Mouse (Mus musculus) ovary, postnatal 14 days (tissue): Measurements from ENCODE around the gene Gnpnat1.
"Not testable (repeated sequence)": the region's sequence is repeated elsewhere in the genome, so short reads cannot be mapped to it uniquely, and the experiment has no call there.

Experiments
- DNase-seq: peaks from one replicate; pipeline ENCODE4 v3.0.0; 2022; ENCODE audit warnings: low spot score

Gnpnat1 gene

DNA sequence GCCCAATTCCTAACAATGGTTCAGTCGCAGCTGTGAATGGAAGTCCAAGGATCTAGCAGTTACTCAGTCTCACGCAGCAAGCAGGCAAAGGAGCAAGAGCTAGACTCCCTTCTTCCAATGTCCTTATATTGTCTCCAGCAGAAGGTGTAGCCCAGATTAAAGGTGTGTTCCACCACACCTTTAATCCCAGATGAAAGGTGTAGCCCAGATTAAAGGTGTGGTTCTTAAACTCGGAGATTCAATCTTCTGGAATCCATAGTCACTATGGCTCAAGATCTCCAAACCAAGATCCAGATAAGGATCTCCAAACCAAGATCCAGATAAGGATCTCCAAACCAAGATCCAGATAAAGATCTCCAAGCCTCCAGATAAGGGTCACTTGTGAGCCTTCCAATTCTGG lies at the start of gene Gnpnat1:
Gene Gnpnat1 (minus strand): TSS at position 101 of the 400 bp plus-strand sequence.
- DNase-seq, result not testable (repeated sequence)

DNA sequence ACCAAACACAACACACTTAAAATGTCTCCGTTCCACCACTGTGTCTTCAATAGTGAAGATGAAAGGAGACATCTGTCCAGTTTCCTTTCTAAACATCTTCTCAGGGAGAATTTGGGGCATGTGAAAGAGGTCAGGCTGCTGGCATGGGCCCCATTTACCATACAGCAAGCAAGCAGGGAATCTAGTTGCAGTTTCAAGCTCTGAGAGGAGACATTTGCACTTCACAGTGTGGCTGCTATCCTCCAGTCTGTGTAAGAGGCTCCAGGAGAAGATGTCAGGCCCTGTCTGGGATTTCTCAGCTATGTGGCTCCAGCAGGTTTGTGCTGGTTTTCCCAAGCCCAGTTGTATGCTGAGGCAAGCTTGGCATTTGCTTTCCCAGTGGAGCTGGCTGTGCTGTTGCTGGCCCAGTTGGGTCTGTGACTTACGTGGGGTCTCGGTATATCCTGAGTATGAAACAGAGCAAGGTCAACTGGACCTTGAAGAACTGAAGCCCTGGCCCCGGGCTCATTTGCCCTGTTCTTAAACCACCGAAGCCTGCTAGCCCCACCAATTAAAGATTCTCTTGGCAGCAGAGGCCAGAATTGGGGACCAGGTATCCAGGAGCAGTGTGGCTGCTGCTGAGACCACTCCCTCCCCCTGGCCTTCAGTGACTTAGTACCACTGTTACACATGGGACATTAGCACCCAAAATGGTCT lies 49.0 kb upstream of the Gnpnat1 start:
- DNase-seq, result no peak

DNA sequence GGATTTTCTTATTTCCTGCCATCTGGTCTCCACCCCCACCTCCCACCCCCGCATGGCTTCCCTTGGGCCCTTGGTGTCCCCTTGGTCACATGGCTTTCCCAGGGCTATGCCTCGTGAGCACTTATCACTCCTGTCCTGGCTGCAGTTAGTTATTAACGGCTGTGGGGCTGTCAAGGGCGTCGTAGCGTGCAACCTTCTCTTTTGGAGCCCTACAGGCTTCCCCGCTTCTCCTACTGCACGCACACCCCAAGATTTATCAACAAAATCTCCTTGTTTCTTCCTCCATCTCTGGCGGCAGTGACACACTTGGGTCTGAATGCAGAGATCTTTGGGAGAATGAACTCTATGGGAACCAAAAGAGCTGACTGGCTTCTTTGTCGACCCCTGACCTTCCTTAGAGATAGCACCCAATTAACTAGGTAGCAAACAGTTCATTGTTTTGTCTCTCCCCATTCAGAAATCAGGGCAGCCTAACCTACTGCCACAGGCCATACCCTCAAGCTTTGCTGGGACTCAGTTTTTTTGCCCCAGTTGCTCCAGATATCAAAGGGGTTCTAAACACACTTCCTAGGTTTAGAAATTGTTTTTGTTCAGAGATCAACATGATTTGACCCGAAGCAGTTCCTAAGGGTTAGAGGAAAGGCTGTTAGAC lies 48.3 kb upstream of the Gnpnat1 start:
- no peak for DNase-seq

DNA sequence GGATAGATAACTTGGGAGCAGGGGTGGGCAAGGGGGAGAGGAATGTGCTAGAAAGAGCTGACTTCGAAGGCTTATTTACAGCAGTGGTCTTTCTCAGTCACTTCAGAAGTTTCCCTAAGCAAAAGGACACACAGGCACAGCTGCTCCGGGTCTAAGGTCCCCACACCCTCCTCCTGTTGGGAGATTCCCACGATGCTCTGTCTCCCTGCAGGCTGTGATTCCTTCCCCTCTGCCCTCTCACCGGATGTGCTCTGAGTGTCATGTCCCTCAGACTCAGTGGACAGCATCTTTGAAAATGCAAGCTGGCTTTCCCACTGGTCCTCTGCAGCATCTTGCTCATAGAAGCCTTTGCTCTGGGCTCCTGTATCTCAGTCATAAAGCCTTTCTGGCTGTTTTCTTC lies 47.4 kb upstream of the Gnpnat1 start:
- DNase-seq, result no peak

DNA sequence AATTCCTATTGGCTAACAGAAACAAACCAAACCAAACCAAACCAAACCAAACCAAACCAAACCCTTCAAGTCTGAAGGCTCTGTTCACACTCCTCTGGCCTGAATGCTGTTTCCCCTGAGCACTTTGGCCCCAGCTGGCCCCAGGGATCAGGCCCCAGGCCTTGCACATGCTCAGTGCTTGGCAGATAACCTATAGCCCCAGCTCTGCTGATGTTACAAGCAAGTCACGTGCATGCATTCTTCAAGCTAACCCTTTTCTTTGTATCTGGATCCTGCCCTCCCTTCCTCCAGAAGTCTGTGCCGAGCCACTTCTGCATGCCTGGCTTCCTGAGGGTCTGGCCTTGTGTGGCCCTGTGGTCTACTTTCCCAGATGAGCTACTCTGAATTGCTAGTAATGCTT lies 46.4 kb upstream of the Gnpnat1 start:
- no peak for DNase-seq

DNA sequence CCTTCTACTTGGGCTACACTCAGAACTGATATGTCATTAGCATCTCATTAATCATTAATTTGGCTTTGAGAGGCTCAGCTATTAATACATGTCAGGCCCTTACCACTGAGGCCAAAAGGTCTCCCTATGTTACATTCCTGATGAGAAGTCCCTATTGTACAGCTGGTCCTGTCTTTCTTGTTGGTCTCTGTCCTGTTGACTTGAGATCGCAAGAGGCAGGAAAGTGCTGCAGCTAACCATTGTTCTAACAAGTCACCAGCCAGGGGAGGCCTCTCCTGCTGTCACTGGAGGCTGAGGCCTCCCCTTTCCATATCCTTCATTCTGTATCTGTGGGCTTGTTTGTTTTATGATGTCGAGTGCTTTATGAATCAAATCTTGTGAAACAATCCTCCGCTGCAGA lies 42.1 kb upstream of the Gnpnat1 start:
- no peak for DNase-seq

DNA sequence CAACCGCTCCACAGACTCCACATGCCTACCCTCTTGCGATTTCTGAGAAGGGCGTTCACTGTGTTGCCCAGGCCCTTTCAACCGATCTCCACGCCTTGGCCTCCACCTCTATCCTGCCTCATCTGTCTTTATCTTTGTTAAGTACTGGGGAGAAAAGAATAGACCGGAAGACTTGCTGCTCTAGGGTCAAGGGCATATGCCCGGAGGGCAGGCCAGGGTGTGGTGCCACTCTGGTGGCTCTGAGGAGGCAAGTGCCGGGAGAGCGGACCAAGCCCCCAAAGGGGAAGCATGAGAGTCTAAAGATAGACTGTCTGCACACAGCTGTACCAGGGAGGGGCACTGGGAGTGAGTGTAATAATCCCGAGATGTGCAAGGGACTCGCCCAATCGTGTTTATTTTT lies 40.7 kb upstream of the Gnpnat1 start:
- DNase-seq, result no peak

DNA sequence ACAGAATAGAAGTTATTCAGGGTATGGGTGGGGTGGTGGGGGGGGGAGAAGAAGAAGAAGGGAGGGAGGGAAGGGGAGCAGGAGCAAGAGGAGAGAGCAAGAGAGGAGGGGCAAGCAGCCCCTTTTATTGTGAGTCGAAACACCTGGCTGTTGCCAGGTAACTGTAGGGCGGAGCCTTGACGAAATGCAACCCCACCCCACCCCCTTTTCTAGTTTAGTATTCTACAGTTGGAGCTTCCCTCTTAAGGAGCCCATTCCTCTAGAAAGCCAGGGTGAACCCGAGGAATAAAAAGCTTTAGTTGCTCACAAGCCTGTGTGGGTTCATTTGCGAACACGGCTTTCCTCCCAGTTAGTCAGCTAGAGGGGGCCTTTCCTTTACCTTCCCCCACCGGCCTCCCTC lies 40.2 kb upstream of the Gnpnat1 start:
- DNase-seq, result no peak

DNA sequence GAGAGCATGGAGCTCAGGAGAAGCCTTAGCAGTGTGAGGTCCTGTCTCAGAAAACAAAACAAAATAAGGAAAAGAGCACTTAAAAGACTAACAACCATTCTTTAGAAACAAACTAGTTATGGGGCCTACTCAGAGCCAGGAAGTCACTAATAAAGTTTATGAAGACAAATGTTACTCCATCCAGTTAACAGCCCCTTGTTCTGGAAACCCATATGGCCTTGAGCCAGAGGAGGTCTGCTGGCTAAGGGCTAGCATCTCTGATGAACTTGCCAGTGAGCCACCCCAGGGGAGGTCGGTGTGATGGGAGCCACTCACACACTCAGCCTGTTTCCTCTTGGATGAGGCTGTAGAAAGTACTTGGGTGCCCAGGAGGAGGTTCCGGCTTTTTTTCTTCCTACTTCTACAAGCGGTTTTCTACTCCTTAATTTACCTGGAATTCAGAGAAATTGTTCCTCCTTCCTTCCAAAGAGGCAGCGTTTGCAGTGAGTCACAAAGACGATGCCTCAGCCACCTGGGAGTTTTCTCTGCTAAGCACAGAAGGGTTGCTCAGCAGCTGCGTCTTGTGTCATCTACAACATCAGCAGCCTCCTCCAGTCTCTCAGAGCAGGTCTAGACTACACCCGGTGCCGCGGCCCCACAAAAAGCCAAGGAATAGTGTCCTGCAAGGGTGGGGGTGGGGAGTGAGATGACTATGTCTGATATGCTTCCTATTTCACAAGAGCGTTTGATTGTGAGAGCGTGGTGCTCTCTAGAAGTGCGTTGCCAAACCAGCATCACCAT lies 38.3 kb upstream of the Gnpnat1 start:
- no peak for DNase-seq

DNA sequence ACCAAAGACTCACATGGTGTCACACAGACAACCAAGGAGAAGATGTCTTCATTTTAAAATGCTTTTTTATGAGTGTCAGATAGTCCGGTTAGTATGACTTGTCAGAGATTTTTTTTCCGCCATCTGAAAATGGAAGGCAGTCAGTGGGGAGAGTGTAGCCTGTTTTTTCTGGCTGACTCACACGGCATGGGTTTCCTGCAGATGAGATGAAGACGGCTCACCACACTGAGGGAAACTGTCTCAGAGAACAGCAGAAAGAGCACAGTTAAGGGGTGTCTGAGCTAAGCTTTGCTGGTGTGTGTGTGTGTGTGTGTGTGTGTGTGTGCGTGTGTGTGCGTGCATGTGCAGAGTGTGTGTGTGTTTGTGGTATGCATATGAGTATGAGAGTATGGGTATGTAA lies 36.6 kb upstream of the Gnpnat1 start:
- no peak for DNase-seq

DNA sequence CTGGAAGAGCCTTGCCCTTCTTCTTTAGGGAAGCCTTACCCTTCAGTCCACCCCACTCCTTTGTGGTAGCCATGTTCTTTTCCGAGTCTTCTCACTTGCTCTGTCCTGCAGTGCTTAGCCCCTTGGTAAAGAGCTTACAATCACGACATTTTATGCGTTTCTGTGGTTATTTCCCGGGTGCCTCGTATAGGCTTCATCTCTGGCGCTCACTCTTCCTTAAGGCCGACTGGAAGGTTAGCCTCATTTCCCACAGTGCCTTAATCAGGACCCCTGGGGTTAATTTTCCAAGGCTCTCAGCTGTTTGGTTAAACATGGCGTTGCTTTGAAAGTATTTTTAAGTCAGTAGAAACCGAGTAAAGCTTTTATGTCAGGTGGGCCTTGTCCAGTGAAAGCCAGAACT lies 34.7 kb upstream of the Gnpnat1 start:
- DNase-seq, result no peak

DNA sequence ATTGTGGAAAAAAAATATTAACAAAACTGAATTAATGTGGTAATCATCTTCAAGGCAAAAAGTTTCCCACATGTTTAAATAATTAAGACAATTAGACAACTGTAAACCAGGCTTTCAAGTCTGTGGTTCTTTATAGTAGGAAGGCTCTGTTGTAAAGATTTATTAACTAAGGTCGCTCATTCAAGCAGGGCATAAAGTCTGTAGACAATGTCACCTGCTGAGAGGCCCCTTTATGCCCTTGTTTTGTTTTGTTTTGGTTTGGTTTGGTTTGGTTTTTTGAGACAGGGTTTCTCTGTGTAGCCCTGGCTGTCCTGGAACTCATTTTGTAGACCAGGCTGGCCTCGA lies 34.2 kb upstream of the Gnpnat1 start:
- no peak for DNase-seq

DNA sequence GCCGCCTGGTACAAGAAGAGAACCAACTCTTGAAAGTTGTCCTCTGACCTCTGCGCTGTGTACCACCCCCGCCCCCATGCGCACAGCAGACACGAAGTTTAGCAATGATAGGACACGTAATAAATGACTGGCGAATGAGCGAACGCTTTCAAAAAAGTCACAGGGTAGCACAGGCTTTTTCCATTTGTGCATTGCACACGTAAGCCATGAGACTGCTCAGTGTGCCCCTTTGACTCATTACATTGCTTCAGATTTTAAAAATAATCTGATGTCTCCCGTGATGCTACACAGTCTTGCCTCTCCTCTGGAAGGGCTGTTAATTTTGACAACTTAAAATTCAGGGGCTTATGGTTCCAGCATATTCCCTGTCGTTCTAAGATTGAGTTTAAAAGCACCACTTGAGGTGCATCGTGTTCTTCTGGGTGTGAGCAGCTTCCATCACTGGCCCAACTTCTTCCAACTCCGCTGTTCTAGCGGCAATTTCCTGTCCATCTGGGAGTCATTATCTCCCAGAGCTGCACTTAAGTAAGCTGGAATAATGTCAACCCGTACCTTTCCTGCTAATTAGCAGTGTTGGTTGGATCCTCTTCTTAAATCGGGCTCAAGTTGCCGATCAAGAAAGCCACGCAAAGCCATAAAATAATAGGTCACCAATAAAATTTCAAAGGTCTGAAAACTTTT lies 33.7 kb upstream of the Gnpnat1 start:
- DNase-seq, result no peak

DNA sequence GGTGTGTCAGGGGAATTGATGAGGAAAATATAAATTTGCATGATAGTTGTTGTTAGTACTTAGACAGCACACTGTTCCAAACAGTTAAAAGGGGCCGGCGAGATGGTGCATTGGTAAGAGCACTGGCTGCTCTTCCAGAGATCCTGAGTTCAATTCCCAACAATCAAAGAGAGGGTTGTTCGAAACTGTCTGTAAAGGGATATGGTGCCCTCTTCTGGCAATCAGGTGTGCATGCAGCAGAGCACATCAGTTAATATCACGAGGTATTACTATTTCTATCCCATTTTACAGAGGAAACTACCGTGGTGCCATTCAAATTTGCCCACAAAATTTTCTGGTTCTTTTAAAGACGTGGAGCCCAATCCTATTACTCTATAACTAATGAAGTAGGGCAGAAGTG lies 29.5 kb upstream of the Gnpnat1 start:
- DNase-seq, result no peak

DNA sequence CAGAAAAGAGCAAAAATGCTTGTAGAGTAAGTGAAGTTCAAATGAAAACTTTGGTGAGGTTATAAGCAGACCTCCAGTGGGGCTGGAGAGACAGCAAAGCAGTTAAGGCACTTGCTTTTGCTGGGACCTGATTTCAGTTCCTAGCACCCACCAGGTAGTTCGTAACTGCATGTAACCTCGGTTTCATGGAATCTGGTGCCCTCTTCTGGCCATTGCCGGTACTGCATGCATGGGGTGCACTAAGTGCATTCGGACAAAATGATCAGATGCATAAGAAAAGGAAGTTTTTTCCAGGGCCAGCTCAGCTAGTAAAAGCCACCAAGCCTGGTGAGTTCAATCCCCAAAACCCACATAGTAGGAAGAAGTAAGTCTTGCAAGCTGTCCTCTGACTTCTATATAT lies 27.3 kb upstream of the Gnpnat1 start:
- no peak for DNase-seq

DNA sequence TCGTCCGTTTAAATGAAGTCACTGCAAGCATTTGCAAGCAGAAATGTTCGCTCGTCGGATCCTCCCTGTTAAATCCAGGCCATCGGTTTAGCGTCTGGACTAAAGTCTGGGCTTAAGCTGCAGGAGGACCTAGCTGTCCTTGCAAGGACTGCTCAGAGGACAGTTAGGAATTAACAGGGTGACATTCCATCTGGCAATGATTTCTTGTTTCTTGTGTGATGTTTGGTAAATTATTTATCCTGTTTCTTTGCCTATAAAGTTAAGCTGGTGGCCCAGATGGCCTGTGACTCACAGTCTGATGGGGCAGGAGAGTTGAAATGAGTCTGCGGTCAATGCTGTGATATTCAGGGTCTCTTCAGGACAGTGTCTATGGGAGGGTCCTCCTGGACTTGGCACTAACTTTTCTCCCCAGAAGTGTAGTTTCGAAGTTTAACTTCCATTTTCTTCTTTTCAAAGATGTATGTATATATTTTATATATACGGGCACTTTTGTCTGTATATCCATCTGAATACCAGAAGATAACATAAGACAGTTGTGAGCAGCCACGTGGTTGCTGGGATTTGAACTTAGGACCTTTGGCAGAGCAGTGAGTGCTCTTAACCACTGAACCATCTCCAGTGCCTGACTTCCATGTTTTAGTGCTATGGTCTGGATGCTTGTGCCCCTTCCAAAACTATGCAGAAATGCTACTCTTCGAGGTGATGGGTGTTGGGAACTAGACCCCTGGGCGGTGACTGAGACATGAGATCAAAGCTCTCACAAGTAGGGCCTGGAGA lies 25.5 kb upstream of the Gnpnat1 start:
- DNase-seq, result no peak

DNA sequence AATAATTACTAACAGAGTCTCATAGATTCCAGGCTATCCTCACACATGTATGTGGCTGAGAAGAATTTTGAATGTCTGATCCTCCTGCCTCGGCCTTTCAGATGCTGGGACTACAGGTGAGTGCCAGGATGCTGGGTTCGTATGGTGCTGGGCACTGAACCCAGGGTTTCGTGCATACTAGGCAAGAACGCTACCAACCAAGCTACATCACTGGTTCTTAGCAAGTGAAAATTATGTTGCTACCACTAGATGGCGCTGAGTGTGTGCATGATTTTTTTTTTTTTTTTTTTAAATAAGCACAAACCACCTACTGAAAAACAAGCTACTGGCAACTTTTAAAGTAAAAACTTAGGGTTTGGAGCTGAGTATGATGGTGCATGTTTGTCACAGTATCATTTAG lies 18.5 kb upstream of the Gnpnat1 start:
- peak; percentile 21 for DNase-seq

DNA sequence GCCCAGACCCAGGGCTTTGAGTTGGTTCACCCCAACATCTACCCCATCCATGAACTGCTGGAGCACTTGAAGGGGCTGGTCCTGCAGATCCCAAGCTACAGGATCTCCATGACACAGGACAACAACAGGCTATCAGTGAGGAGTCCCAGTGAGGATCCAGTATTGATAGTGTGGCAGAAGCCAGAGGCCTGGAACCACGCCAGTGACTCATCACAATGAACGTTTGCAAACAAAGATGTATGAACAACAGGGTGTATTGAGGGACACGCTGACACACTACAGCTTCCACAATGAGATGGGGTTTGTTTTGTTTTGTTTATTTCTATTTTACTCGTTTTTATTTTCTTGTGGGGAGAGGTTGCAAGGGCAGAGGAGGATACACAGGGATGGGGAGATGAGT lies 17.7 kb upstream of the Gnpnat1 start:
- no peak for DNase-seq

DNA sequence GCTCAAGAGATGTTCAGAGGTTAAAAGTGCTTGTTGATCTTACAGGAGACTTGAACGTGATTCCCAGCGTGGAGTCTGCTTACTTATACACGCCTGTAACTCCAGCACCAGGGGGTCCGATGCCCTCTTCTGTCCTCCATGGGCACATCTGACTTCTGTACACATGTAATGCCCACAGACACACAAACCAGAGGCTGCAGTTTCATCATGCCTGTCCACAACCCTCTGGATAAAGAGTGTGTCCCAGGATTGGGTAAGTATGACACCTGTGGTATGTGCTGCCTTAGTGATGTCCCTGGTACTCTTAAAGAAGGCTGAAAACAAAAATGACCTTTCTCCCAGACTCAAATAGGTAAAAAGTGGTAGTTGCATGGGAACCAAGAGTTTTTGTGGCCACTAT lies 14.6 kb upstream of the Gnpnat1 start:
- DNase-seq, result no peak

DNA sequence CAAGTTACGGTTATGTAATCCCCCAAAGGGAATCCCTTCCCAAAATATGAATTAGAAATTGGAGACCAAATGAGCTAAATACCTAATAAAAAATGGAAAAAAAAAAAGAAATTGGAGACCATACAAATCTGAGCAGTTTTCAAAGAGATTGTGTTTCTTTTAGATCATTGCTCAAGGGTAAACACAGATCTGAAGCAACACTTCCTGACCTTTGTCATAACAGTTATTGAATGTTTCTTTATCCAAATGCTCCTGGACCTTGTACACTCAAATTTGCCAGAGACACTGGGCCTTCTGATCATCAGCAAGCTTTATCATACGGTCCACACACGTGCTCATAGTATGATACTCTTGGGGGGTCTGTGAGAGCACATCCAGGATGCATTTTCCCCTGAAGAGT lies 13.8 kb upstream of the Gnpnat1 start:
- no peak for DNase-seq

DNA sequence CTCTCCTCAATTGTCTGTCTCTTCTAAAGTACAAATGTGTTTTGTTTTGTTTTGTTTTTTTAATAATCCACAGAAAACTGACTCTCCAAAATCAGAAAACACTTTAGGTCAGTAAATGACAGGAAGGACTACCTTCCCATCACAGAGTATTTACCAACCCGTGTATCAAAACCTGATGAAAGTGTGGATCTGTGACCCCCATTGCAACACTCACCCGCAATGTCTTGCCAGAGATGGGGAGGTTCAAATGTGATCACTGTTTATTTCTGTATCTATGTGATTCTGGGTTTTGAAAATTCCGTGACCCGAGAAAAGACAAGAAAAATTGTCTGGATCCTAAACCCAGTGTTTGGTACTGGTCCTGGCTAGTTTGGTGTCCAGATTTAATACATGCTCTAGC lies 11.6 kb upstream of the Gnpnat1 start:
- DNase-seq, result no peak

DNA sequence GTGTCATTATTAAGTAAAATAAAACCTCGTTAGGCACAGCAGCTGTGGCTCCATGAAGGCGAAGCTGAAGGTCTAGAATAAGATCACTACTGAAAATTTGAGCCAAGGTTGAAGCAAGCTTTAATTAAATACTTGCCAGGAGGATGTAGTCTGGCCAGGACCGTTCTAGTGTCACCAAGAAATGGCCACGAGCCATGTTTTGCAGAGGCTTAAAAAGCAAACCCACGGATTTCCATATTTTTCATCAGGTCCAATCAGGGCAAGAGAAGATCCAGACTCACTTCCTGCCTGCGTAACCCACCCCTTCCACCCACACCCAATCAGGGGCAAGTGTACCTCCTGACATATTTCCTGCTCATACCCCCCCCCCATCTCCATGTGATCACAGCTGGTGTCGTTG lies 1.1 kb downstream of the Gnpnat1 start:
- DNase-seq, result no peak
